Mouse (Mus musculus) embryonic fibroblast, embryonic 13.5 days (primary cell): ENCODE measurements around the gene Zdhhc14.

ENCODE experiments used
- CTCF ChIP-seq: IDR thresholded peaks from 2 replicates; pipeline ENCODE4 v1.5.1; 2011; ENCODE audit warnings: mild to moderate bottlenecking, control low read depth, low read length, moderate library complexity, borderline replicate concordance; ENCODE audit not compliant: insufficient read depth
- POLR2A ChIP-seq: IDR thresholded peaks from 2 replicates; pipeline ENCODE4 v1.6.1; 2011; ENCODE audit warnings: low read depth, mild to moderate bottlenecking, control low read depth, low read length, moderate library complexity

DNA sequence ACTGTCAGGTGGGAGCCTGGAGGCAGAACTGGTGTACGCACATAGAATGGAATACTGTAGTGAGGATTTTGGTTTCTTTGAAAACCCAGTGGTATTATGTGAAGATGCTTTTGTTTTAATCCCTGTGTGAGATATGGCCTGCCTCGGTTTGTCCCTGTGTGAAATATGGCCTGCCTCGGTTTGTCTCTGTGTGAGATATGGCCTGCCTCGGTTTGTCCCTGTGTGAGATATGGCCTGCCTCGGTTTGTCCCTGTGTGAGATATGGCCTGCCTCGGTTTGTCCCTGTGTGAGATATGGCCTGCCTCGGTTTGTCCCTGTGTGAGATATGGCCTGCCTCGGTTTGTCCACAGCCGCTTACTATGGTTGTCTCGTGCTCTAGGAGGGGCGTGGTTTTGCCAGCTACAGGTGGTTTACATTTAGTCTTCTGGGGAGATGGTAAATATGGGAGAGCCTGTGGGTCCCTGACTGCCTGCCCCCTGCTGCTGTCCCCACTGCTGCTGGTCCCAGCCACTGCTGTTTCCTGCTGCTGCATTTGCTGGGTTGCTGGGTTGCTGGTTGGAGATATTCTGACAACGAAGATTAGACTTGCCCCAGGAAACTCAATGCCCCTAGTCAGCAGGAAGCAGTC lies 299.9 kb downstream of the Zdhhc14 start:
- no peak for TF ChIP-seq CTCF
- no peak for TF ChIP-seq POLR2A
